Mouse (Mus musculus): ENCODE data around the gene Cpne5.

DNA sequence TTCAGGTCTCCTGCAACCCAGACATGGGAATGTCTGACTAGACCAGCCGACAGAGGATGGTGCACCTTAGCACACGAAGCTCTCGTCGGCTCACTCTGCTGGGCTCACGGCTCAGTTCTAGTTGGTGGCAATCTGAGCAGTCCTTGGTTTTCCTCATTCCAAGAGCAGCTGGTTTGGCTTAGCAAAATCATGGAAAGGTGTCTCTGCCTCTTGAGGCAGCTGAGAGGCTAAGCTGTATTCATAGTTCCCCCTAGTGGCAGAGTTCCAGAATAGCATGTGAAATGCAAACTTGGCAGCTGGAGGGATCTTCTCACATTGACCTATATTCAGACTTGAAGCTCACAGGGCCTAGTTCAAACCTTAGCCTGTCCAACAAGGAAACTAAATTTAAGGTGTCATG lies 8.6 kb upstream of the Cpne5 start:
- TF ChIP-seq POLR2A (IDR thresholded peaks at IDR 0.05; ENCODE audit: extremely low read depth, insufficient read depth, low read length) (no peak), CTCF (IDR thresholded peaks at IDR 0.05; ENCODE audit: low read depth, low read length) (peak; percentile 35)

Data from liver, adult 2 months (tissue).